Mouse (Mus musculus): Measurements from ENCODE around the gene Gm973.
A peak's percentile ranks its signal among the peaks of the same experiment; 100 is the strongest.
"Not testable (repeated sequence)": the region's sequence is repeated elsewhere in the genome, so short reads cannot be mapped to it uniquely, and the experiment has no call there.

The Gm973 gene

DNA sequence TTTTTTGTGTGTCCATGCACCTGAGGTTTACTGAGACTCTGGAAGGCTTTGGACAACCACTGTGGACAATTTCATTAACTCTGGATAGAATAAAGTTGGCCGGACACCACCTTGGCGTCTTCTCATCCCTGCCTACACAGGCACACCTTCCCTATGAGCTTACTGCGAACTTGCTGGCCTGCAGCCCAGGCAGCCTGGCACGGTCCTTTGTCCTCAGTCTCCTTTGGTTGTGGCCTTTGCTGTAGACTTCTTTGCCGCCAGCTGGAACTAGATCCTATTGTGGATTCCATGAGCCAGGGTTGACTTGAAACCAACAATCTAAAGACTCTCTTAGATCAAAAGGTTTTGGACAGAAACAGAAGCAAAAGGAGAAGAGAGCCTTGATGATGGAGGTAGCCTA is 109.3 kb downstream of the Gm973 start:
- no peak for DNase-seq (ENCODE audit: low spot score in 2 of 2)

GRCm38 (mm10) chr1:59629194-59629593 is 113.1 kb downstream of the Gm973 start:
- DNase-seq (ENCODE audit: low spot score in 2 of 2), result no peak

DNA sequence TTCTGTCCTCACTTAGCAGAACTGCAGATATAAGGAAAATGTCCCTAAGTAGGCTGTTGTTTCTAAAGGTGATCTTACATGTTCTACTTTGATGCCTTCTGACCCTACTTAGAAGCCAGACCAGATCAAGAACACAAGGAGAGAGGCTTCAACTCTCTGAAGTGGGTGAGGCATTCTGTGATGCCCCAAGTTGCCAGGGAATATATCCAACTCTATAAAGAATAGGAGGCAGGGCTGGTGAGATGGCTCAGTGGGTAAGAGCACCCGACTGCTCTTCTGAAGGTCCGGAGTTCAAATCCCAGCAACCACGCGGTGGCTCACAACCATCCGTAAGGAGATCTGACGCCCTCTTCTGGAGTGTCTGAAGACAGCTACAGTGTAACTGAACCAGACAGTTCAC is 114.3 kb downstream of the Gm973 start:
- DNase-seq (ENCODE audit: low spot score in 2 of 2), result not testable (repeated sequence)

DNA sequence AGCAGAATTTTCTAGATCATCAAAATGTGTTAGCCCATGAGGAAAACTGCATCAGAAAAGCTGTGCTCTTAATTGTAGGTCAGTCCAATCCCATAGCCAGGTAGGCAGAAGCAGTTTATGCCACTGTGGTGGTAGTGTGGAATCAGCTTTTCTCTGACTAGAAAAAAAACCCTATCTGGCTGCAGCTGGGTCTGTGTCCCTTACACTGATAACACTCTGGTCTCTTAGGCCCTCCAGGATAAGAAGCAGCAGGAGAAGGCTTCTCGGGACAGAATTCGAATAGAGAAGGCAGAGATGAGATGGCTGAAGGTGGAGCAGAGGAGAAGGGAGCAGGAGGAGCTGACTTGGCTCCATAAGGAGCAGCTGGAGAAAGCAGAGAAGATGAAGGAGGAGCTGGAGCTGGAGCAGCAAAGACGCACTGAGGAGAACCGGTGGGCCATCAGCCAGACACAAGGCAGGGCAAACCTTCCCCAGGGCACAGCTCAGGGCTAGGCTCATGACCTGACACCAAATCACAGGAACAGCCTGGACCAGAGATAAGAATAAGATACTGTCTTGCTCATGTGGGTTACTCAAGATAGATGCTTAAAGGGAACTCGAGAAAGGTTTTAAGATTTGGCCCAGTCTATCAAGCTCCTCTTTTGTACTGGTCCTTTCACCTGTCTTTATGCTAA is 116.1 kb downstream of the Gm973 start:
- no peak for DNase-seq (ENCODE audit: low spot score in 2 of 2)

GRCm38 (mm10) chr1:59633056-59633455 is 117.0 kb downstream of the Gm973 start:
- DNase-seq (ENCODE audit: low spot score in 2 of 2), result no peak

DNA sequence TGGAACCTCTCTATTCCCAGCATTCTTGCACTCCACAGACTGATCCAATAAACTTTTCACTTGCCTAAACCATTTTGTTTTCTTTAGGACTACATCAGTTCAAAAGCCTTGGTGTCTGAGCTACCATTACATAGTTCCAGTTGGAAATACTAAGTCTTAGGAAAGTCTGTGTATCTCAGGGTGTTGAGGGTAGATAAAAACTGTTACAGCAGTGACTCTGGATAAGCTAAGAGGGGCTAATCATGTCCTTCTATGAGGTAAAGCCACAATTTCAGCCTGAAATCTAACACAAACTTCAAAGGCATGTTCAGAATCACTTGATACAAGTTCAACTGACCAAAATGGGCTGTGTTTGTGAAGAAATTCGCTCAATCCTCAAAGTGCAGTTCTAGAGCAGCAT is 120.3 kb downstream of the Gm973 start:
- DNase-seq (ENCODE audit: low spot score in 2 of 2), result no peak

DNA sequence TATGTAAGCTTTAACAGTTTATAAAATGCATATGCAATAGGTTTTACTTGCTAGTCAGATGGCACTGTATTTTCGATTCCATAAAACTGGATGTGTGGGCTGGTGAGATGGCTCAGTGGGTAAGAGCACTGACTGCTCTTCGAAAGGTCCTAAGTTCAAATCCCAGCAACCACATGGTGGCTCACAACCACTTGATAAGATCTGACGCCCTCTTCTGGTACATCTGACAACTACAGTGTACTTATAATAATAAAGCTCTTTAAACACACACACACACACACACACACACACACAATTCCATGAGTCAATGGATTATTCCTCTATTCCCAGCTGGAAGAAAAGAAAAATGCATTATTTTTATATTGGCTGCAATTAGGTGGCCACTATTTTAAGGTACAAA is 122.3 kb downstream of the Gm973 start:
- DNase-seq (ENCODE audit: low spot score in 2 of 2), result no peak

GRCm38 (mm10) chr1:59642488-59642887 is 126.4 kb downstream of the Gm973 start:
- DNase-seq (ENCODE audit: low spot score in 2 of 2), result no peak

DNA sequence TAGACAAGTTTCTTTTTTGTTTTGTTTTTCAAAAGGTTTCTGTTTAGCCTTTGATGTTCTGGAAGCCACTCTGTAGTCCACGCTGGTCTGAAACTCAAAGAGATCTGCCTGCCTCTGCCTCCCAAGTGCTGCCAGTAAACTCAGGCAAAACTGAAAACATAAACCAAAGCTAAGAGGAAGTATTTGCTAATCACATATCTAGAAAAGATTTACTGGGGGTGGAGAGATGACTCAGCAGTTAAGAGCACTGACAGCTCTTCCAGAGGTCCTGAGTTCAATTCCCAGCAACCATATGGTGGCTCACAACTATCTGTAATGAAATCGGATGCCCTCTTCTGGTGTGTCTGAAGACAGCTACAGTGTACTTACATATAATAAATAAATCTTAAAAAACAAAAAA is 130.4 kb downstream of the Gm973 start:
- not testable (repeated sequence) for DNase-seq (ENCODE audit: low spot score in 2 of 2)

DNA sequence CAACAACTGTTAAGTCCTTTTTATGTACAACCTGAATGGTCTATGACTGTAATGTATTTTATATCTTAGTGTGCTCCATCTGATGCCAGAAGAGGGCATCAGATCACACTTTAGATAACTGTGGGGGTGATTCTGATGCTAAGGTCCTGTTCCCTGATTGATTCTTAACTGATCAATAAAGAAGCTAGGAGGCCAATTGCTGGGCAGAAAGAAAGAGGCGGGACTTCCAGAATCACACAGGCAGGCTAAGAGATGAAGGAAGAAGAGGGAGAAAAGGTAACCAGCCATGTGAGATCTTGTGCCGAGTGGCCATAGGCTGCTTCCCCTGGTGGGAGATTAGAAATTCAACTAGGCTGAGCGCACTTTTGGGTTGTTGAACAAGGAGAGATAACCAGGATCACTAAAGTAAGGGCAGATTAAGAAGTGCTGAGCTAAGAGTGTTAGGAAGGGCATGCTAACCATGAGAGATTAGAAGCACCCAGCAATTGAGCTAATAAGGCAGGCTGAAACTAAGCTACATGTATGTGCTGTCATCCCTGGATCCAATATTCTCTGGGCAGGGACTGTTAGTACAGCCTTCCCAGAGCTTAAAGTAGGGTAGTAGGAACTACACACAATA is 135.2 kb downstream of the Gm973 start:
- DNase-seq (ENCODE audit: low spot score in 2 of 2), result no peak

- no peak for DNase-seq (ENCODE audit: low spot score in 2 of 2)
Measured at GRCm38 (mm10) chr1:59653243-59653911, 137.3 kb downstream of the Gm973 start.

GRCm38 (mm10) chr1:59656244-59657171 is 140.4 kb downstream of the Gm973 start:
- DNase-seq (ENCODE audit: low spot score in 2 of 2), result no peak

DNA sequence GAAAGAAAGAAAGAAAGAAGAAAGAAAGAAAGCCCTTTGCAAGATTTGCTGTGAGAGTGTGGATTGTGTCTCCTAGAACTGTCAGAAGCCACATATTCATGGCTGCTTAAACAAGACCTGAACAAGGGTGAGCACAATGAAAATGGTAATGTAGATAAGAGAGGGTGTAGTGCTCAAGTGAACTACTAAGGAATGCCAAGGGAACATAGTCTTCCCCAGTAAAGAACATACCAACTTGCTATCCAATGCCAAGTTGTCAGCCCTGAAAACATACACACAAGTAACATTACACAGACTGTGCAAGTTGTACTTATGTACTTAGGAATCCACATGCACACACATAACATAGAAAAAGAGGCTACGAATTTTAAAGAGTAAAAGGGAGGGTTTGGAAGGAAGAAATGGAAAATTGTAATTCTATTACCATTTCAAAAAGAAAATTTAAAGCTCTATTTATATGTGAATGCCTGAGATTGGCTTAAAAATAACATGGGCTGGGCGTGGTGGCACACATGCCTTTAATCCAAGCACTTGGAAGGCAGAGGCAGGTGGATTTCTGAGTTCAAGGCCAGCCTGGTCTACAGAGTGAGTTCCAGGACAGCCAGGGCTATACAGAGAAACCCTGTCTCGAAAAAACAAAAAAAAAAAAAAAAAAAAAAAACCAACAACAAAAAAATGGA is 147.5 kb downstream of the Gm973 start:
- DNase-seq (ENCODE audit: low spot score in 2 of 2), result no peak

- no peak for DNase-seq (ENCODE audit: low spot score in 2 of 2)
Measured at GRCm38 (mm10) chr1:59668871-59669270, 152.8 kb downstream of the Gm973 start.

GRCm38 (mm10) chr1:59669962-59670630 is 154.0 kb downstream of the Gm973 start:
- DNase-seq (ENCODE audit: low spot score in 2 of 2), result peak; percentile 20 to 36

- peak; percentile 89 to 94 for DNase-seq (ENCODE audit: low spot score in 2 of 2)
Measured at GRCm38 (mm10) chr1:59670641-59671168, 154.6 kb downstream of the Gm973 start, which contains the start of gene Sumo1. Gene Sumo1 (minus strand): TSS chr1:59670834.

GRCm38 (mm10) chr1:59673661-59674060 is 157.6 kb downstream of the Gm973 start:
- DNase-seq (ENCODE audit: low spot score in 2 of 2), result no peak

- DNase-seq (ENCODE audit: low spot score in 2 of 2), result peak in 1 of 2 experiments; percentile 15
Measured at GRCm38 (mm10) chr1:59683926-59684818, 168.1 kb downstream of the Gm973 start.

All from right cerebral cortex, adult 2 months (tissue).